Comparison of ENCODE assay signal across 8 mouse cellular contexts in the genomic region with DNA sequence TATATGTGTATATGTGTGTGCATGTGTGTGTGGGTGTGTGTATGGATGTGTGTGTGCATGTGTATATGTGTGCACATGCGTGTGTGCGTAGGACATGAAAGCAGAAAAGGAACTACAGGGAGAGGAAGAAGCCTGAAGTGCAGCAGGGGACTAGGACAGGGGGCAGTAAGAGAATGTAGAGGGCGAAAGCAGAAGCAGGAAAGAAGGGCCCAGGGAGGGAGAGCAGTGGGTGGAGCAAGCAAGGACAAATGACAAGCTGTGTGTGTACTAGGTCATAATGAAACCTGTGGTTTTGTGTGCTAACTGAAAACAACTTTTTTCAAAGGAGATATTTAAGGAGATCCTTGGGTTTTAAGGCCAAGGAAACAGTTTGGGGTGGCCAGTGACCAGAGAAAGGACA.
A peak's percentile ranks its signal among the peaks of the same experiment; 100 is the strongest.
DNase-seq lines count a peak whose midpoint lies in the region.

No protein-coding gene starts in this region.

- 82% methylated on average over 3 of the region's 3 CpGs for WGBS in hindbrain, embryonic 10.5 days

- DNase-seq in kidney, adult 8-10 months: peak; percentile 27 to 36
- DNase-seq in kidney, postnatal 10 days: no peak
- peak; percentile 40 to 48 for DNase-seq in kidney, postnatal 36 days
- DNase-seq in naive thymus-derived CD4-positive, alpha-beta T cell, adult 2 months (ENCODE audit: low read depth): peak; percentile 62
- no peak for DNase-seq in hindbrain, embryonic 10.5 days (ENCODE audit: low spot score)
- no peak for DNase-seq in cerebellum, adult 9-10 months
- DNase-seq in MN1 (ENCODE audit: low spot score): no peak

- H3K9me3 ChIP-seq in hindbrain, embryonic 10.5 days: no peaks in the 10 kb centered on the region

- H3K27me3 ChIP-seq in hindbrain, embryonic 10.5 days (ENCODE audit: insufficient read depth, poor library complexity, severe bottlenecking): no peaks in the 10 kb centered on the region

- peak overlapping the region; percentile 94 for H3K27ac ChIP-seq in brown adipose tissue, adult 24 weeks (replicated peaks; ENCODE audit: low read depth, low read length)
- no peak overlapping the region for H3K27ac ChIP-seq in hindbrain, embryonic 10.5 days

- H3K36me3 ChIP-seq in hindbrain, embryonic 10.5 days: no peaks in the 10 kb centered on the region

- peaks cover 18% of the 10 kb centered on the region for H3K4me1 ChIP-seq in brown adipose tissue, adult 24 weeks (ENCODE audit: control insufficient read depth, insufficient read depth, insufficient read length, low read length)
- H3K4me1 ChIP-seq in hindbrain, embryonic 10.5 days (replicated peaks): peaks cover 23% of the 10 kb centered on the region

- H3K4me3 ChIP-seq in brown adipose tissue, adult 24 weeks (ENCODE audit: insufficient read depth, low read depth, low read length): no peak overlapping the region
- no peak overlapping the region for H3K4me3 ChIP-seq in hindbrain, embryonic 10.5 days

Comparison
In these comparisons a context has a peak if more than half of its experiments do, and no peak if none do; other contexts are left out.
1. DNase-seq: peak in kidney, adult 8-10 months (2 of 2), kidney, postnatal 36 days (2 of 2) and naive thymus-derived CD4-positive, alpha-beta T cell, adult 2 months (single experiment); none in kidney, postnatal 10 days (single experiment), hindbrain, embryonic 10.5 days (single experiment), cerebellum, adult 9-10 months (single experiment) and MN1 (single experiment).